Mouse (Mus musculus): ENCODE results near the gene Ywhag.

The Ywhag gene

DNA sequence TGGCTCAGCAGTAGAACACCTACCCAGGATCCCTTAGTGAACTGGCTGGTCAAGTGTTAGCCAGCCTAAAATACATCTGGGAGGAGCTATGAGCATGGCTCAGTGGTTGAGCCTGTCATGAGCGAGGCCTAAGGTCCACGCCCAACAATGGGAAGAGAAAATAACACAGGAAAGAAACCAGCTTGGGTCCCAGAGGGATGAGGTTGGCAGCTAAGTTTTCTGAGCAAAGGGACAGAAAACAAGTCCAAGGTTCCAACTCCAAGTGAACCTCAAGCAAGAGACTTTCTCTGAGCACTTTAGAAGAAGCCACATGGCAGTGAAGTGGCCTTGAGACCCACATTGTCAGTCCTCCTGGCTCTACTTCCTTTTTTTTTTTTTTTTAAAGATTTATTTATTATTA lies 17.2 kb upstream of the Ywhag start:
- DNase-seq (ENCODE audit: low spot score): no peak

GRCm38 (mm10) chr5:135950710-135951412 lies 16.4 kb upstream of the Ywhag start:
- DNase-seq (ENCODE audit: low spot score): no peak

DNA sequence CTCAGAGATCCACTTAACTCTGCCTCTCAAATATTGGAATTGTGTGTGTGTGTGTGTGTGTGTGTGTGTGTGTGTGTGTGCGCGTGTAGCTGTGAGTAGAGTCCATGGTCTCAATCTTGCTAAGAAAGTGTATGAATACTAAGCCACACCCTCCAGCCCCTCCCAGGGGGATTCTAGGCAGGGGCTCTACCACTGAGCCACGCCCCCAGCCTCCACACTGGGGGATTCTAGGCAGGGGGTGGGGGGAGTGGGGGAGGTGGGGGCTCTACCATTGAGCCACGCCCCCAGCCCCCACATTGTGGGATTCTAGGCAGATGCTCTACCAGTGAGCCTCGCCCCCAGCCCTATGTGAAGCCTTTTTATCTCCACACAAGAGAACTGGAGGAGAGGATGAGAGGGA lies 12.2 kb upstream of the Ywhag start:
- no peak for DNase-seq (ENCODE audit: low spot score)

- DNase-seq (ENCODE audit: low spot score): no peak
These were observed 11.5 kb upstream of the Ywhag start for GRCm38 (mm10) chr5:135945916-135946408.

- no peak for DNase-seq (ENCODE audit: low spot score)
These were observed 8.3 kb upstream of the Ywhag start for GRCm38 (mm10) chr5:135942710-135943109.

GRCm38 (mm10) chr5:135940587-135940986 lies 6.2 kb upstream of the Ywhag start:
- DNase-seq (ENCODE audit: low spot score): no peak

DNA sequence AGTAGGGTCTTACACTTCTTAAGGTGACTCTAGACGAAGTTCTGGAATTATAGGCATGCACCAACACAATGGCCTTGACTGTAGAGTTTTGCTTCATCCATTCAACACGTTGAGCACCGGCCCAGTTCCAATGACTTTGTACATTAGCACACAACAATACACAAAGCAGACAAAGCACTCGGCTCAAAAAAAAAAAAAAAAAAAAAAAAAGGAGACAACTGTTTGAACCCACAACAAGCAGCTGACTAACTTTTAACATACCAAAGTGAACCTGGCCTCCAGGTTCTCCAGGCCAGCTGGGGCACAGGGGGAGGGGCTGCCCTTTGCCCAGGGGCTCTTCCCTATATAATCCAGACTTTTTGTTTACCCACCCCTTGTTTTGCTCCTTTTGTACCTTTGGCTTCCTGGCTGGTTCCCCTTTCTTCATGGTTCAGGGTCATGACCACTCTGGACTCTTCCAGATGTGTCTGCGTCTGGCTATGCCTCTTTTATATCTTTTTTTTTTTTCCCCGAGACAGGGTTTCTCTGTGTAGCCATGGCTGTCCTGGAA lies 1.3 kb upstream of the Ywhag start:
- DNase-seq (ENCODE audit: low spot score): no peak

GRCm38 (mm10) chr5:135935176-135935523 lies 734 bp upstream of the Ywhag start:
- DNase-seq (ENCODE audit: low spot score): no peak

- peak; percentile 83 for DNase-seq (ENCODE audit: low spot score)
These were observed 445 bp downstream of the Ywhag start for GRCm38 (mm10) chr5:135933900-135934441.

DNA sequence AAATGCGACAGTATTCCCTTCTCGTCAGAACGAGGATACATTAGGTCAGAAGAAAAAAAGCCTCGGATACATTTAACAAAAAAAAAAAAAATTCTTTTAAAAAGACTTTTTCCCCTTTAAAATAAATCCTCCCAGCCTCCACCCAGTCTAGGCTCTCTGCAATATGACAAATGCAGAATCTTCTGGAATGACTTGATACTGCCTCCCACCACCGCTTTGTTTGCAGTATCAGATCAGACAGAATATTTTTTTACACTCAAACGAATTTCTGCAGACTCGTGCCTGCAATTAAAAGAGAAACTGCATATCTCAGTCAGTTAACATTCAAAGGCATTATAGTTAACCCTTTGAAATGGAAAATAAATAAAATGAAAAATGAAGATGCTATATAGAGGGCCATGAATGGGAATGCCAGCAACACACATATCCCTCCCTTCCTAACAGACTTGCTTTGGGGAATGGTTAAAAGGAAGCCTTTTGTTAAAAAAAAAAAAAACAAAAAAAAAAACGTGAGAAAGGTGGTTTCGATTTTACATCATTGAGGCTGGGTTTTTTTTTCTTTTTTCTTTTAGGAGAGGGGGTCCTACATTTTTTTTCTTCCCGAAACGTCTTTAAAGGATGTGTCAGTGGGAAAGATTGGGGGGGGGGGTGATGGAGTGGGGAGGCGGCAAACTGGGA lies 1.1 kb downstream of the Ywhag start:
- DNase-seq (ENCODE audit: low spot score): no peak

GRCm38 (mm10) chr5:135932359-135932758 lies 2.1 kb downstream of the Ywhag start:
- no peak for DNase-seq (ENCODE audit: low spot score)

- no peak for DNase-seq (ENCODE audit: low spot score)
These were observed 2.9 kb downstream of the Ywhag start for GRCm38 (mm10) chr5:135931526-135931925.

- DNase-seq (ENCODE audit: low spot score): no peak
These were observed 4.6 kb downstream of the Ywhag start for GRCm38 (mm10) chr5:135929685-135930424.

- no peak for DNase-seq (ENCODE audit: low spot score)
These were observed 10.5 kb downstream of the Ywhag start for GRCm38 (mm10) chr5:135923901-135924300.

- no peak for DNase-seq (ENCODE audit: low spot score)
These were observed 14.5 kb downstream of the Ywhag start for GRCm38 (mm10) chr5:135919902-135920301.

DNA sequence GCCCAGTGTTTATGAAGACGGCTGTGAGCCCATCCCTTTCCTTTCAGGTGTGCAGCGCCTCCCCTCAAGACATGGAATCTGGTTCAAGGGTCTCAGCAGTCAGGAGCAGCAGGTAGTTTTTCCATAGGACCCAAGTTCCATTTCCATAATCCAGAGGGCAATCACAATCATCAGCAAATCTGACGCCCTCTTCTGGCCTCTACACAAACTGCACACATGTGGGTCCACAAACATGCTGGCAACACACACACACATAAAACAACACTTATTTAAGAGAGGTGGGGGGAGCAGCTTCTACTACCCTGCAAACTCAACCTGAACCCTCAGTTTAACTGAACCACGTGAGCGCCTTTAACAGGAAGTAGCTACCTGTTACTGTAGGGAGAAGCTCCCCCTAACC lies 15.8 kb downstream of the Ywhag start:
- DNase-seq (ENCODE audit: low spot score): no peak

GRCm38 (mm10) chr5:135918059-135918437 lies 16.4 kb downstream of the Ywhag start:
- no peak for DNase-seq (ENCODE audit: low spot score)

DNA sequence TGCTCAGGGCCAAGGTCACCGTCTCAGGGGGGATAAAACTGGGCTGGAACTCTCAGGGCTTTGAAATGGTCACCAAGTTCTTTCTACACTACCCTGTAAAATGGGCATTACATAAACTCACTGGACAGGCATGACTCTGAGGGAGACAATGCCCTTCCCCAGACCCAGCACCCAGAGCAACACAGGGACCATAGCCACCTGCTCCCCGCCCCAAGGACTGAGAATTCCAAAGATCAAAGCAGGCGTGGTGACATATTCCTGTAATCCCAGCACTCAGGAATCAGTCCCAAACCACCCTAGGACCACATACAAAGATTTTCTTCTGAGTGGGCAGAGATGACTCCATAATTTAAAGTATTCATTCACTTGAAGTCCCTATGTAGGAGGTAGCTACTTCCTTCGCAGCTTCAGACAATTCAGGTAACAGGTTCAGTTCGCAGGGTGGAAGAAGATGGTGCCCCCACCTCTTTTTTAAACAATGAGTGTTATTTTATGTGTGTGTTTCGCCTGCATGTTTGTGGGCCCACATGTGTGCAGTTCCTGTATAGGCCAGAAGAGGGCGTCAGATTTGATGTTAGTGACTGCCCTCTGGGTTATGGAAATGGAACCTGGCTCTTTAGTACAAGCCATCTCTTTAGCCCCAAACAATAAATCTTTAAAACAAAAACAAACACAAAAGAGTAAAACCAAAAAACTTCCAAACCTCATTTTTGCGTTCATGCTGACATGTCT lies 16.9 kb downstream of the Ywhag start:
- no peak for DNase-seq (ENCODE audit: low spot score)

DNA sequence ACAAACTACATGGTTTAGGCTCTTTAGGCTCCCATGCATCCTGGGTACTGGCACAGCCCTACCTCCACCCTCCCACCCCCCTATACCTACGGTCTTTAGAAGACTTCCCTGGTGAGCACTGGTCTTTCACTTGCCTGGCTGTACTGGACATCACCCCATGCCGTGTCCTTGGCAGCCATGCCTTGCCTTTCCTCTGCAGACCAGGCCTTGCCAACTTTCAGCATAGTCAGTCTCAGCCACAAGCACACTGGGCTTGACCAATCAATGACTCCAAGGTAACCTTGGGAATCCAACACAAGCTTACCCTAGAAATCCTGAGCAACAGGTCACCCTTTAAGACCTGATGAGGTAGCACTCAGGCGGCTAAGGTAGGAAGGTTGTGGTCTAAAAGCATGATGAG lies 17.8 kb downstream of the Ywhag start:
- DNase-seq (ENCODE audit: low spot score): no peak

- DNase-seq (ENCODE audit: low spot score): no peak
These were observed 18.3 kb downstream of the Ywhag start for GRCm38 (mm10) chr5:135916051-135916565.

- DNase-seq (ENCODE audit: low spot score): no peak
These were observed 20.3 kb downstream of the Ywhag start for GRCm38 (mm10) chr5:135914156-135914555.

DNA sequence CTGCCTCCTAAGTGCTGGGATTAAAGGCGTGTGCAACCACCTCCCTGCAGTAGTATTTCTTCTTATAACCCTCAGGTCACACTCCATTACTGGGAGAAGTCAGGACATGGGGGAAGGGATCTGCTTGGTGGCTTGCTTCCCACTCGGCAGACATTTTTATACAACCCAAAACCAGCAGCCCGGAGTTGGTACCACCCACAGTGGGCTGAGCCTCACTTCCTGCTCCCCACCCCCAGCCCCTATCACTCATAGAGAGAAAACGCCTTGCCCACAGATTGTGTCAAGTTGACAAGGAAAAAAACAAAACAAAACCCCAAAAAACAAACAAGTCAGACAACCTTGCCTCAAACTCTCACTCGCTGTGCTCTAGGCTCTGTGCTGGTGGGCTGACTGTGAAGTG lies 21.2 kb downstream of the Ywhag start:
- no peak for DNase-seq (ENCODE audit: low spot score)
